Mouse (Mus musculus) thymus, adult 2 months (tissue): ENCODE results near the gene Begain.

Experiments
- CTCF ChIP-seq: fragments of 200-500 bp; IDR thresholded peaks from 2 replicates; pipeline ENCODE4 v1.5.1; 2012; ENCODE audit warnings: mild to moderate bottlenecking, control low read depth, low read length, moderate library complexity, borderline replicate concordance; ENCODE audit not compliant: control insufficient read depth, poor library complexity, insufficient read depth; ENCODE audit errors: extremely low read depth
- POLR2A ChIP-seq: fragments of 200-500 bp; IDR thresholded peaks from 2 replicates; pipeline ENCODE4 v1.6.1; 2012; ENCODE audit warnings: mild to moderate bottlenecking, low read length, control low read depth, moderate library complexity; ENCODE audit not compliant: control insufficient read depth, poor library complexity, insufficient read depth; ENCODE audit errors: extremely low read depth

DNA sequence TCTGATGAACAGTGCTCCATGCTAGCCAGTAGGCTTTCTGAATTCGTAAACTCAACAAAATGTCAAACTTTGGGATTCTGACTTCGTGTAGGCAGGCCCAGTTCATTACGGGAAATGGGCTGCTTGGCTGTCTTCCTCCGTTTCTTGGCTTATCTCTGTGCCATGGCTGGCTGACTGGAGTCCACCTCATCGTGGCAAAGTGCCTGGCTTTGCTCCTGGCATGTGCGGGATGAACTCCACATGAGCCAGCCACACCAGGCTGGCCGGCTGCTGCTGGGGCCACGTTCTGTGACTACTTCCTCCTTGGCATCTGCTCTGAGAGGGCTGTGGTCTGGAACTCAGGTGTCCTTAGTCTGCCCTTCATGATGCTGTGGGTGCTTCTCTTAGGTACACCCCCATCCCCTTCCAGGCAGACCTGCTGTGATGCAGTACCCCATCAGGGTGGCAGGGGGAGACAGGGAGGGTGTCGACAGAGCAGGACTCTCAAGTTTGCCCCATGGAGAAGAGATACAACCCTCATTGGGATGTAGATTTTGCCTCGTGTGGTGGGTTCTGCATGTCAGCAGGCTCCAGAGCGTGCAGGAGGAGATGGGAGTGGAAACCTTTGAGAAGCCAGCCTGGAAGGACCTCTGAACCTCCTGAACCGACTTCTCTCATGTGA, 71.9 kb downstream of the Begain start:
- TF ChIP-seq CTCF (peak; percentile 22; the same call in 1 of the 2 replicates), POLR2A (no peak)
